Mouse (Mus musculus): ENCODE measurements around the gene Gm21858.
"Not testable (repeated sequence)": the region's sequence is repeated elsewhere in the genome, so short reads cannot be mapped to it uniquely, and the experiment has no call there.

The Gm21858 gene

GRCm38 (mm10) chrY:55731456-55731855 lies at the start of gene Gm21858:
Gm21858 (plus strand) TSS chrY:55731756.
- DNase-seq = not testable (repeated sequence)
